Comparison of ENCODE assay signal across 9 mouse cellular contexts in the genomic region with DNA sequence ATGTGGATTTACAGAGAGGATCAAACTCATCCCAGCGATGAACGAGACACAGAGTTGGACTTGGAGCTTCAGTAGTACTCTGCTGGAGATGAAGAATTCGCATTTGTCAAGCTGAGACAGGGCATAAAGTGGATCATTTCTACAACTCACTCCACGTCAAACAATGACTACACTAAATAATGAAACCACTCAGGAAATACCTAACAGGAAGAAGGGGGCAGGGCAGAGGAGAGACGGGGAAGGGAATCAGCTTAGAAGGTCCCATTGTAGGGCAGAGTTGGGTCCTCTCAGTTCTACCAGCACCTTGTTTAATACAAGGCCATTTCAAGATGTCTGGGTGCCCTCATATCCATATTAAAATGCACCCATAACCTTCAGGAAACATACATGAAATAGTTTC. TPM values are rescaled to one million over a fixed set of nuclear protein-coding genes. Genes with fewer than 3 reads are reported as not detected.
DNase-seq lines count a peak whose midpoint lies in the region; ATAC-seq lines count a peak whose summit lies in the region.
"Had no signal": no experiment of that assay in that cellular context is flagged by ENCODE, and none has a peak within 500 bp of the region (broad histone marks: within the 10 kb centered on the region; RNA-seq: fewer than 3 reads in every experiment).

No protein-coding gene starts in this region.

- no peak for DNase-seq in heart, postnatal 10 days
- DNase-seq in MEL-GATA-1-ER (ENCODE audit: extremely low read depth, low read depth): peak; percentile 39
- DNase-seq in retina, embryonic 14.5 days (ENCODE audit: low spot score): no peak
- DNase-seq in adrenal gland, adult (ENCODE audit: inconsistent age in 2 of 2, low spot score in 1 of 2): no peak
- no peak for DNase-seq in right cerebral cortex, postnatal 14 days
- DNase-seq: kidney, adult 18-20 months had no signal

- H3K36me3 ChIP-seq in heart, embryonic 14.5 days (ENCODE audit: control insufficient read depth, insufficient read depth, low read length): 0 out of 2 replicates have a peak, but pooled peaks cover 3% of the 10 kb centered on the region
- H3K36me3 ChIP-seq in liver, embryonic 15.5 days (replicated peaks): peaks cover 33% of the 10 kb centered on the region
- H3K36me3 ChIP-seq in stomach, embryonic 16.5 days (ENCODE audit: control insufficient read depth, insufficient read depth, low read length): no peaks in the 10 kb centered on the region

- peaks cover 5 to 36% of the 10 kb centered on the region in 2 experiments for H3K4me1 ChIP-seq in heart, embryonic 14.5 days (ENCODE audit: control insufficient read depth in 2 of 2, insufficient read depth in 2 of 2, low read length in 2 of 2)
- peaks cover 79% of the 10 kb centered on the region for H3K4me1 ChIP-seq in liver, embryonic 15.5 days (replicated peaks)
- H3K4me1 ChIP-seq in stomach, embryonic 16.5 days (ENCODE audit: control insufficient read depth, insufficient read depth, low read length): peaks cover 29% of the 10 kb centered on the region

- no peaks in the 10 kb centered on the region for H3K27me3 ChIP-seq in heart, embryonic 14.5 days (ENCODE audit: control insufficient read depth, insufficient read depth, low read length)
- no peaks in the 10 kb centered on the region for H3K27me3 ChIP-seq in liver, embryonic 15.5 days
- no peaks in the 10 kb centered on the region for H3K27me3 ChIP-seq in stomach, embryonic 16.5 days (ENCODE audit: control insufficient read depth, insufficient read depth, low read length)

- H3K4me2 ChIP-seq in heart, embryonic 14.5 days (ENCODE audit: low read length): peak overlapping the region; percentile 9; the same call in 1 of the 2 replicates
- peak overlapping the region; percentile 92 for H3K4me2 ChIP-seq in liver, embryonic 15.5 days
- peak overlapping the region; percentile 6; the same call in 1 of the 2 replicates for H3K4me2 ChIP-seq in stomach, embryonic 16.5 days (ENCODE audit: low read depth, low read length)

- ATAC-seq in heart, embryonic 14.5 days (ENCODE audit: insufficient number of reproducible peaks, insufficient read depth, low FRiP score, low read depth): no peak
- no peak for ATAC-seq in liver, embryonic 15.5 days (ENCODE audit: insufficient read depth)
- no peak for ATAC-seq in stomach, embryonic 16.5 days (ENCODE audit: insufficient read depth, low FRiP score)

- intact Hi-C loops in heart, postnatal 10 days (cut with DNase I): loop anchor here (2.0 to 5.0 kb wide), 3 partner anchors 19 to 78 kb away; no protein-coding TSS in a partner anchor

- no peak overlapping the region for H3K9ac ChIP-seq in heart, embryonic 14.5 days (ENCODE audit: low read length)
- peak overlapping the region; percentile 25 for H3K9ac ChIP-seq in liver, embryonic 15.5 days
- H3K9ac ChIP-seq in stomach, embryonic 16.5 days (ENCODE audit: low read length): no peak overlapping the region

- H3K4me3 ChIP-seq in heart, embryonic 14.5 days (ENCODE audit: control insufficient read depth in 1 of 2, insufficient read depth in 1 of 2, low read depth in 1 of 2, low read length in 2 of 2): no peak overlapping the region
- H3K4me3 ChIP-seq in liver, embryonic 15.5 days (replicated peaks): peak overlapping the region; percentile 92
- H3K4me3 ChIP-seq in stomach, embryonic 16.5 days (replicated peaks; ENCODE audit: low read length): no peak overlapping the region

- WGBS in heart, embryonic 14.5 days: 75% methylated on average over 5 of the region's 5 CpGs
- WGBS in liver, embryonic 15.5 days (ENCODE audit: insufficient replicate concordance): 20% methylated on average over 5 of the region's 5 CpGs
- WGBS in stomach, embryonic 16.5 days: 58% methylated on average over 5 of the region's 5 CpGs

- H3K27ac ChIP-seq in heart, embryonic 14.5 days (replicated peaks in 1 of 2; ENCODE audit: control insufficient read depth in 1 of 2, insufficient read depth in 1 of 2, low read depth in 2 of 2, low read length in 2 of 2): peak overlapping the region in 1 of 2 experiments; percentile 26; a peak in 1 of 4 replicates
- peak overlapping the region; percentile 97 for H3K27ac ChIP-seq in liver, embryonic 15.5 days (replicated peaks)
- H3K27ac ChIP-seq in stomach, embryonic 16.5 days (ENCODE audit: low read length): peak overlapping the region; percentile 70

- no peaks in the 10 kb centered on the region for H3K9me3 ChIP-seq in heart, embryonic 14.5 days (ENCODE audit: control insufficient read depth, low read length)
- H3K9me3 ChIP-seq in liver, embryonic 15.5 days (replicated peaks): no peaks in the 10 kb centered on the region
- no peaks in the 10 kb centered on the region for H3K9me3 ChIP-seq in stomach, embryonic 16.5 days (replicated peaks; ENCODE audit: control insufficient read depth, low read length)

RNA-seq across cellular contexts. Expression of gene Rab8b, which starts 4.1 kb away (rescaled TPM):
- 16.7 and 18.9 TPM in 2 replicates for polyA plus RNA-seq in heart, embryonic 14.5 days (2014; fragmentation: Nextera tagmentation; extraction: Ambion mirVana)
- total RNA-seq in heart, postnatal 10 days (2021): 10 to 100 TPM; 15.9 to 19.0 TPM
- 28.9 and 29.2 TPM in 2 replicates for polyA plus RNA-seq in liver, embryonic 15.5 days (2015; fragmentation: Nextera tagmentation; extraction: Ambion mirVana)
- polyA plus RNA-seq in stomach, embryonic 16.5 days (2015; fragmentation: Nextera tagmentation; extraction: Ambion mirVana): 27.4 and 28.6 TPM in 2 replicates

RNA-seq across cellular contexts. Expression of gene Rps27l, which starts 30.5 kb away (rescaled TPM):
- polyA plus RNA-seq in heart, embryonic 14.5 days (2014; fragmentation: Nextera tagmentation; extraction: Ambion mirVana): 515 and 527 TPM in 2 replicates
- total RNA-seq in heart, postnatal 10 days (2021): 100 to 1,000 TPM; 247 to 258 TPM
- 368 and 453 TPM in 2 replicates for polyA plus RNA-seq in liver, embryonic 15.5 days (2015; fragmentation: Nextera tagmentation; extraction: Ambion mirVana)
- 713 and 839 TPM in 2 replicates for polyA plus RNA-seq in stomach, embryonic 16.5 days (2015; fragmentation: Nextera tagmentation; extraction: Ambion mirVana)

RNA-seq across cellular contexts. Expression of gene Lactb, which starts 59.9 kb away (rescaled TPM):
- 8.5 and 8.7 TPM in 2 replicates for polyA plus RNA-seq in heart, embryonic 14.5 days (2014; fragmentation: Nextera tagmentation; extraction: Ambion mirVana)
- 10 to 100 TPM; 22.2 to 23.7 TPM for total RNA-seq in heart, postnatal 10 days (2021)
- polyA plus RNA-seq in liver, embryonic 15.5 days (2015; fragmentation: Nextera tagmentation; extraction: Ambion mirVana): 4.7 and 4.8 TPM in 2 replicates
- polyA plus RNA-seq in stomach, embryonic 16.5 days (2015; fragmentation: Nextera tagmentation; extraction: Ambion mirVana): 6.2 and 7.8 TPM in 2 replicates

Comparison
In these comparisons a context has a peak if more than half of its experiments do, and no peak if none do; other contexts are left out.
1. H3K4me2 ChIP-seq: peak in every context shown above with its lines; median percentile 92 in liver, embryonic 15.5 days; 9 in heart, embryonic 14.5 days; 6 in stomach, embryonic 16.5 days.